Mouse (Mus musculus) liver (tissue): Measurements from ENCODE around the gene Ggct.
"Not testable (repeated sequence)": the region's sequence is repeated elsewhere in the genome, so short reads cannot be mapped to it uniquely, and the experiment has no call there.

Source experiments
- DNase-seq: peaks from one replicate; pipeline ENCODE4 v3.0.0-alpha.2; 2020; ENCODE audit warnings: mixed read lengths

Gene Ggct

GRCm38 (mm10) chr6:54992141-54992540, 609 bp downstream of the Ggct start:
- DNase-seq: no peak

DNA sequence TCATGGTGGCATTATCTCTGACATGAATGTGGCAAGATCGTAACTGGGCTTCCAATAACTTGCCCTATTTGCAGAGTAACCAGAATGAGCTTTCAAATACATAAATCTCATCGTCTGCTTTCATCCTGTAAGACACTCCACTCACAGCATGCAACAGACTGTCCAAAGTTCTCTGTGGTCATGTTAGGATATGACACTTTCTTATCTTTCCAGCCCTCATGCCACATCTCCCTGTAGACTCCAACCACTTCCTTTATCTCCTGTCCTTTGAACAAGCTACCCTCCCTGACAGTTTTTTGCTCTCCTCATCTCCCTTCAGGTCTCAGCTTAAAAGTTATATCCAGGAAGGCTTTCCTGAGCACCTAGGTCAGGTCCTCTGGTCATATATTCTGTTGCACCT, 1.6 kb downstream of the Ggct start:
- DNase-seq: no peak

GRCm38 (mm10) chr6:54988141-54988540, 4.6 kb downstream of the Ggct start:
- DNase-seq: no peak

DNA sequence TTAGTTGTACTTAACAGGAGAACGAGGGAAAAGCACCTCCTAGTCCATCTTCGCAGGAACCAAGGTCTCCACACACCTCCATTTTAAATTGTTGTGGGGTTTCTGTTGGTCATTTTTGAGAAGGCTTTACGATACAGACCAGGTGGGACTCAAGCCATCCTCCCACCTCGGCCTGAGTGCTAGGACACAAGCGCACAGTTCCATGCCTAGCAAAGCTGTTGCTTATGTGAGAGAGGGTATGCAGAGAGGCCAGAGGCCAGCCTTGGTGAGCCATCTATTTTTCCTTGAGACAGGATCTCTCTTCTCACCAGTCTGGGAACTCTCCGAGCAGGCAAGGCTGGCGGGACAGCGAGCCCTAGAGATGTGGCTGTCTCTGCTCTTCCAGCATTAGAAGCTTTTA, 8.7 kb downstream of the Ggct start:
- no peak for DNase-seq

DNA sequence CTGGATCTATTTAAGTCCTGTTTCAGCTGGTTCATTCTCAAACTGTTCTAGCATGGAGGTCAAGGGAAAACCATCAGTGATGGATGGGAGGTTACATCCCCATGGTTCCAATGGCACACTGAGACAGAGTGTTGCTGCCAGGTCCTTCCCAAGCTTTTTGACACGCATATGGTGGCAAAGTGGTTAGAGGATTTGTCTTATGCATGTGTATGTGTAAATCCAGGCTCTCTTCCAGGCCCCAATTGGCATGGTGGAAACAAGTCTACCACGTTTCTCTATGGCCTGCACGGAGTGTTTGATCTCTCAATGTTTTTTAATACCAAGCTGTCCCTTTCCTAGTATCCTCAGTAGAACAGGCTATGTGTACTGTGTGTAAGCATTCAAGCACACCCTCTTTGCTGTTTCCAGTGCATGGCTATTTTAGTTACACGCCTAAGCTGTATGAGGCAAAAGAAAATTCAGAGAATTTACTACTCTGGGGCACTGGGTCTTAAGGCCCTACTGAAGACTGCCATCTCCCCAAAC, 9.2 kb downstream of the Ggct start:
- no peak for DNase-seq

DNA sequence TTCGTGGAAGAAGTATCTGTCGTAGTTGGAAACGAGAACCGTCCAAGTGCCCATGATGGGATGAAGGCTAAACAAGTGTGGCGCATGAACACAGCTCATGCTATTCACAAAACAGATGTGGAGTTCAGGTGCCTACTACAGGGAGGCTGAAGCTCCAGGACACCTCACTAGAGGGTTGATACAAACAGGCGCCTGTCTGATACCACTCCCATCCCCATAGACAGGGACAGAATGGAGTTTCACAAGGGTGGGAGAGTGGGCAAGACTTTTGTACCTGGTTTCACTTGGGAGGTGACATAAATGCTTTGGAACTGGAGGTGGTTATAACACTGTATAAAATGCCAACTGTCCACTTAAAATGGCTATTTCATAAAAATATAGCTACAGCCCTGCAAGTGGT, 13.3 kb downstream of the Ggct start:
- no peak for DNase-seq

GRCm38 (mm10) chr6:54975616-54976015, 17.1 kb downstream of the Ggct start:
- no peak for DNase-seq

DNA sequence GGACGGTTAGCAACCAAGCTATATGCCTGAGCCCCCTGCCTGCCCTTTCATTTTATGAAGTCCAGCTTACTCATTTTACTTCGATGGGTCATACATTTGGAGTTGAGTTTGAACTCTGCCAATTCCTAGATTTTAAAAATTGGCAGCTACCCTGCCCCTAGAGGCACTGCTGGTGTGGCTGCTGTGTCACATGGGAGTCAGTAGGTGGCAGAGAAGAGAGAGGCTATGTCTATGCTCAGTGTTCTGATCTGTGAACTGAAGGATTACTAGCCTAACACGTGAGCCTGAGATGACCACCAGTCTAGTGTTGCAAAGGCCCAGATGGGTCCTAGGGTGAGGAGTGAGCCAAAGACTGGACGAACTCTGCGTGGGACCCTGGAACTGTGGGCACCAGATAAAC, 18.2 kb downstream of the Ggct start:
- DNase-seq: no peak

DNA sequence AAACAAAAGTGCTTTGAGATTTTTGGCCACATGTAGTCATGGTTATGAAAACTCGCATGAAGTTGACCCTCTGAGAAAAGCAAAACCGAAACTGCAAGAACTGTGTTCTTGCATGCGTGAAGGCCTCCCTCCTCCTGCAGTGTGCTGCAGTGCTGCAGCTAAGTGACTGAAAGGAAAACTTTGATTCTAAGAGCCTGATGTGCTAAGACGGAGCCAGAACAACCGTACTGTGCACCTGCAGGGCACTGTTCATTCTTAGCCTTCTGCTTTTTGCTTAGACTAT, 19.9 kb downstream of the Ggct start:
- DNase-seq: no peak

DNA sequence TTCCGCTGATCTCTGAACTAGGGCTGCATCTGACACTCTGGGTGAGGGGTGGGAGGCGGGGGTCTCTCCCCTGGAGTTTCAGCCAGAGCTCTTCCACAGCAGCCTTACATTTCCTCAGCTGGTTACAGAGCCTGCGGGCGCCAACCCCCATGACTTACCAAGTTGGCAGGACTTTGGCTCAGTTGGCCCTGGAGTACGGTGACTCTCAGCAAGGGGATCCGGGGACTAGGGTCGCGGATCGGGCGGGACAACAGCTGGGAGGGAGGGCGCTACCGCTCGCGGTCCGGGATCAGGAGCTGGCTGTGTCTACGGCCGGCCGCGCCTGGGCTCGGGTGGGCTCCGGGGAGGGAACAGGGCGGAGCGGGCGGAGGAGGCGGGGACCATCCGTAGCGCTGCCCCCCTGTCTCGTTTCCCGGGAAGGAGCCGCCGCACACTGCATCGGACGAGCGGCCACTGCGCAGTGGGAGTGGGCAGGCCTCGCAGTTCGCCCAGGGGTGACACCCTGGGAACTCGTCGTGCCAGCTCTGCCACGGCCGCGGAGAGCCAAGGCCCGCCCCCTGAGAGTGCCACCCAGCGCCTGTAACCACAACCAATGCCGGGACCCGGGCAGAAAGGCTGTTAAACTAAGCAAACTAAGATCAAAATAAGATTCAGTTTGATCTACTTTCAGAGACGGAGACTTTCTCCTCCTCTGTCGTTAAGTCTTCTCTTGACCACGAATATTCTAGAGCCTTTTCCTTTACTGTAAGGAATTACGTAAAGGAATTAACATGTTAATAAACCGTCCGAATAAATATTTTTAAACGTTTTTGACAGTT, 20.4 kb downstream of the Ggct start, which contains the start of gene Nod1:
Gene Nod1, minus strand, starts transcription at position 502 of the 818 bp plus-strand sequence.
- peak; percentile 62 for DNase-seq

- DNase-seq: no peak
Measured at GRCm38 (mm10) chr6:54971731-54972110, 21.0 kb downstream of the Ggct start.

- DNase-seq: no peak
Measured at GRCm38 (mm10) chr6:54970506-54970905, 22.2 kb downstream of the Ggct start.

- no peak for DNase-seq
Measured at GRCm38 (mm10) chr6:54969801-54970200, 22.9 kb downstream of the Ggct start.

DNA sequence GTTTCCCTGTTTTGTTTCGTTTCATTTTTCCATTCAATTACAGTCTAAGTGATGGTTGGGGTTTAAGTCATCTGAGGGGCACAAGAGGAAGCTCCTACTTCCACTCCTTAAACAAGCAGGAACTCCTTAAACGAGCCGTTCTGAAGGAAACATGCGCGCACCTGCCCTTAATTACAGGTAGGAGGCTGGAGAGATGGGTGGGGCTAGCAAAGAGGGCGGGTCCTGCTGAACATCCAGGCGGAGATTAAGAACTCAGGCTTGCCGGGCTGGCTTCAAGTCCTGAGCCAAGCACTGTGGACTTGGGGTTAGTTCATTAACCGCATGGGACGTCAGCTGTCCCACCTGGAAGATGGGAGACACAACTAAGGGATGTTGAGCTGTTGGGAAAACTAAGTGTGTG, 25.2 kb downstream of the Ggct start:
- DNase-seq: peak; percentile 9

DNA sequence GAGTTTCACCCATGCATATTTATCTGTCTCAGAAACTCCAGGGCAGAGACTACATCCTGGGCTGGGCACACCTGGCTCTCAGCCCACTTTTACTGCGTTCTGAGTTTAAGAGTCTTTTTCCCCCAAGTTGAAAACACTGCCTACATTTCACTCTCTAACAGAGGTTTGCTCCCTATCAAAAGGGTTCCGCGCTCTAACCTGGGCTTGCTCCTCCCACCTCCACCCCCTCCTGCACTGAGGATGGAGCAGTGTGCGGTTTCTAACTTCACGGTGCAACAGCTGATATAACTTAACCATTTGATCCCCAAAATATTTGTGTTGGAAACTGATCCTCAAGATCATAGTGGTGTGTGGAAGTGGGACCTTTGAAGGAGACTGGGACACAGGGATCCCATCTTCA, 27.5 kb downstream of the Ggct start:
- no peak for DNase-seq

DNA sequence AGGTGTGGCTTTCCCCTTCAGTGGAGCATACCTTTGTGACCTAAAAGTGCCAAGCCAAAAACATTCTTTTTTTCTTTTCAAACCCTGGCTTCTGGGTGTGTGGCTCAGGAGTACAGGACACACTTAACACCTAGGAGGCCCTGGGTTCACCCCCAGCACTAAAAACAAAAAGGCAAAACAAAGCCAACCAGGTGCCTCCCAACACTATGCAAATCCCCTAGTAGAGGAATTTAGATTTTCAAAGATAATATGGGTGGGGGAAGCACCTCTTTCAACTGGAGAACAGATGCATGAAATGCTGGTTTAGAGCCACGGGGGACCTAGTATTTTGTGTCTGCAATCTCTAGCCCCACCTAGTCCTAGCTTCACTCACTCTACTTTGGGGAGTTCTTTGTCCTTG, 28.0 kb downstream of the Ggct start:
- no peak for DNase-seq

DNA sequence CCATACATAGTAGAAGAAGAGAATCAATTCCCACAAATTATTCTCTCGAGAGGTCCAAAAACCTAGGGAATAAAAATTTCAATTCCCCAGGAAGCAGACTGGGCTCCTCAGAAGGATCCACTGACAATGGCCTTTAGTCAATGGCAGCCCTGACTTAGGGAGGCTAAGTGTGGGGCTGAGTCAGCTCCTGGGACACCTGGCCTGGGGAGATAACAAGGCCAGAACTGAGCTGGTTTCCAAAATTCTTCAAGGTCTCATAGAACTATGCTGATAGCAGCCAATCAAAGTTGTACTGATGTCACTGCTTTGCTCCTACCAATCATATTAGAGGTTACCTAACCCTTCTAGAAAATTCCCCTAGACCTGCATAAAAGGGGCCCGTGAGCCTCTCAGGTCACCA, 29.2 kb downstream of the Ggct start:
- DNase-seq: no peak

DNA sequence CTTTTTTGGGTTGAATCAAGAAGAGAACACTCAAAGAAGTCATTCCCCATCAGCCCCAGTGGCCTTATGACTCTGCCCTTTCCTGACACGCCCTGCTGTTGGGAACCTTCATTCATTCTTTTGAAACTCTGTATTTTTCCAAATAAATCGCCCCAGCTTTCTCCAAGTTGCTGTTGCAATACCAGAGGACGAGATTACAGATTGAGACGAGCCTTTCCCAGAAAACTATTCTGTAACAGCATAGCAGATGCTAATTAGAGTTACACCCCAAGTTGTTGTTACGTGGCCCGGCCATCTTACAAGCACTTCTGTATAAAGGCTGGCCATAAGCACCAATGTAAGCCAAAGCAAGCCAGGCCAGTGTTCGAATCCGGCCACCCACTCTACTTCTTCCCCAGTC, 35.1 kb downstream of the Ggct start:
- no peak for DNase-seq

DNA sequence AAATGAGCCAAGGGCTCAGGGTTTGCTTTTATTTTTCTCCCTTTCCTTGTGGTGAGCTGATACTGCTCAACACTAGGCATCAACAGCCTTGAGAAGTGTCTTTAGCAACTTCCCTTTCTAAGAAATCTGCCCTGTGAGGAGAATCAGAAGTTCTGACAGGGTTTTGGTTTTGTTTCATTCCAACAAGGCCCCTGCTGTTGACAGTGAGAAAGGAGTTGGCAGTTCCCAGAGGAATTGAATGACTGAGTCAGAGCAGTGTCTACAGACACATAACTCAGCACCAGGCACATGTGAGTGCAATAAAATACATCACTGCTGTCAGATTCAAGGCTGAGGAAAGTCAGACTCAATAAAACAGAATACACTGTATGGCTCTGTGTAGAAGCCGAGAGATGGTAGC, 36.3 kb downstream of the Ggct start:
- no peak for DNase-seq

GRCm38 (mm10) chr6:54955949-54956348, 36.8 kb downstream of the Ggct start:
- DNase-seq: no peak

GRCm38 (mm10) chr6:54954659-54955414, 37.9 kb downstream of the Ggct start:
- peak; percentile 37 for DNase-seq

DNA sequence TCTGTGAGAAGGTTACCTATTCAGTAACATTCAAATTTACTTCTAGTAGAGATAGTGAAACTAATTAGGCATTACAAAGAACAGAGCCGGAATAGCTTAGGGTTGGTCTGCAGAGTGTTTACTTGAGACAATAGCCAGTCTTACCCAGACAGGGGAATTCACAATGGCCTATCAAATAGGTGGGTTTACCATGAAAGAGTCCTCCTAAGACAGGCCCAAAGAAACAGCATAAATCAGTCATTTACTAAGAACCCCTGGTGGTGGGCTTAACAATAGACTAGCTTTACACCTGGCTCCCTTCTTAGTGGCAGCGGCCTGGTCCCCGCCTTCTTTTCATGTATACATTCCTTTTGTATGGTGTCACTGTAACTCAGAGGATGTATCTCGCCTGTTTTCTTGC, 39.4 kb downstream of the Ggct start:
- DNase-seq: not testable (repeated sequence)

- no peak for DNase-seq
Measured at GRCm38 (mm10) chr6:54952542-54952941, 40.2 kb downstream of the Ggct start.

DNA sequence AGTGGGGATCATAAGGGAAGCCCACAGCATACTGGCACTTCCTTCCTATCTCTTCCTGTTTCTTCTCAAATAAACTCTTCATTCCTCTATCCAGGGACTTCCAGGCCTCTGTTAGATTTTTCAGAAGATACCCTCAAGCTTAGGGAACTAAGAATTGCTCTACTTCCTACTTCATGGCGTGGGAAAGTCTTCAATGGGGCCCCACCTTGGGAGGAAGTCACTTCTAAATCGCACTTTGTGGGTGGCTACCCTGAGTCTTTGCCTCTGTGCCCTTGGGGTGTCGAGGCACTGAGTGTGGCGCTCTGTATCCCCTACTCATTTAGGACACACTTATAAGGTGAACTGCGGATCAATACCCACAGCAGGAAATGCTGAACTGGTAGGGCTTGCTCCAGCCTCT, 44.1 kb downstream of the Ggct start:
- DNase-seq: no peak
